Mouse (Mus musculus) thymus, adult 2 months (tissue): ENCODE data around the gene Chd6. TPM values are rescaled to one million over a fixed set of nuclear protein-coding genes. Genes with fewer than 3 reads are reported as not detected.

Source experiments
- DNase-seq: peaks from one replicate; pipeline ENCODE4 v3.0.0; 2021
- H3K27ac ChIP-seq: fragments of 200-500 bp; 2 replicates; pipeline ENCODE4 v1.5.1; 2012; ENCODE audit warnings: low read length, control low read depth; ENCODE audit not compliant: control insufficient read depth, insufficient read depth
- H3K27me3 ChIP-seq: fragments of 200-500 bp; 2 replicates; pipeline ENCODE4 v1.6.1; 2012; ENCODE audit warnings: mild to moderate bottlenecking, low read length, moderate library complexity, mixed read lengths; ENCODE audit not compliant: control insufficient read depth, insufficient read depth
- H3K36me3 ChIP-seq: fragments of 200-500 bp; 2 replicates; pipeline ENCODE4 v1.6.1; 2012; ENCODE audit warnings: mild to moderate bottlenecking, low read length, moderate library complexity; ENCODE audit not compliant: control insufficient read depth, insufficient read depth
- H3K4me1 ChIP-seq: fragments of 200-500 bp; replicated peaks from 2 replicates; pipeline ENCODE4 v1.6.1; 2012; ENCODE audit warnings: low read length; ENCODE audit not compliant: control insufficient read depth, insufficient read depth
- H3K4me3 ChIP-seq: fragments of 200-500 bp; 2 replicates; pipeline ENCODE4 v1.5.1; 2012; ENCODE audit warnings: mild to moderate bottlenecking, low read length, control low read depth, moderate library complexity; ENCODE audit not compliant: control insufficient read depth, insufficient read depth
- CTCF ChIP-seq: fragments of 200-500 bp; IDR thresholded peaks from 2 replicates; pipeline ENCODE4 v1.5.1; 2012; ENCODE audit warnings: mild to moderate bottlenecking, control low read depth, low read length, moderate library complexity, borderline replicate concordance; ENCODE audit not compliant: control insufficient read depth, poor library complexity, insufficient read depth; ENCODE audit errors: extremely low read depth
- POLR2A ChIP-seq: fragments of 200-500 bp; IDR thresholded peaks from 2 replicates; pipeline ENCODE4 v1.6.1; 2012; ENCODE audit warnings: mild to moderate bottlenecking, low read length, control low read depth, moderate library complexity; ENCODE audit not compliant: control insufficient read depth, poor library complexity, insufficient read depth; ENCODE audit errors: extremely low read depth
- WGBS: fragments of 180-500 bp; shearing (Covaris S2); methylation state at CpG from one replicate; pipeline ENCODE4 v1.1.7; 2018; 5-methylcytosine and 5-hydroxymethylcytosine counted together
- polyA plus RNA-seq: library from polyadenylated mRNA; depleted of rRNA; stranded (reverse); fragments of >200 nt; gene quantifications from 2 replicates; pipeline ENCODE4 v1.2.3, GENCODE M21; 2012

The Chd6 gene
- polyA plus RNA-seq, 1 experiment, result 28.5 TPM

GRCm38 (mm10) chr2:161049426-161049825 is 59.4 kb downstream of the Chd6 start:
- Histone ChIP-seq H3K4me1 (no peaks in the 10 kb centered on the region), H3K27me3 (no peaks in the 10 kb centered on the region), H3K36me3 (peaks cover 12% of the 10 kb centered on the region), H3K4me3 (no peak overlapping the region), H3K27ac (no peak overlapping the region)
- no peak for TF ChIP-seq CTCF
- no peak for TF ChIP-seq POLR2A
- no peak for DNase-seq
- 92% methylated on average over 6 of the region's 6 CpGs for WGBS

- DNase-seq, result no peak
- peaks cover 16% of the 10 kb centered on the region for H3K36me3 ChIP-seq
- H3K4me3 ChIP-seq, result no peak overlapping the region
- WGBS, result 94% methylated on average over 8 of the region's 8 CpGs
- H3K27me3 ChIP-seq, result no peaks in the 10 kb centered on the region
- H3K4me1 ChIP-seq, result no peaks in the 10 kb centered on the region
- TF ChIP-seq CTCF (no peak), POLR2A (no peak)
- H3K27ac ChIP-seq, result no peak overlapping the region
These were observed 64.2 kb downstream of the Chd6 start for GRCm38 (mm10) chr2:161044492-161045201.

DNA sequence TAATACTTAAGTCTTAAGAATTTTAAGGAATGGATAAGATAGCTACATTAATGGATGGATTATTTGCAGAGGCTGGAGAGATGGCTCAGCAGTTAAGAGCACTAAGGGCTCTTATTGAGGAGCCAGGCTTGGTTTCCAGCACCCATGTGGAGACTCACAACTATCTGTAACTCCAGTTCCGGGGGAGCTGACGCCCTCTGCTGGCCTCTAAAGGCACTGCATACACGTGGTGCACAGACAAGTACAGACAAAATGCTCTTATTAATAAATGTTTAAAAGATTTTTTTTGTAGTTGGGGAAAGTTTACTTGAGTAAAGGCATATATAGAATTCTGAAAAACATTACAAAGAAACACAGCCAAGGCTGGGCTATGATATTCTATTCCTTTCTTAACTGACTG is 66.0 kb downstream of the Chd6 start:
- no peak for DNase-seq
- Histone ChIP-seq H3K27me3 (no peaks in the 10 kb centered on the region), H3K4me3 (no peak overlapping the region), H3K36me3 (peaks cover 26% of the 10 kb centered on the region), H3K27ac (no peak overlapping the region), H3K4me1 (no peaks in the 10 kb centered on the region)
- 92% methylated on average over 3 of the region's 3 CpGs for WGBS
- TF ChIP-seq CTCF (no peak), POLR2A (no peak)

DNA sequence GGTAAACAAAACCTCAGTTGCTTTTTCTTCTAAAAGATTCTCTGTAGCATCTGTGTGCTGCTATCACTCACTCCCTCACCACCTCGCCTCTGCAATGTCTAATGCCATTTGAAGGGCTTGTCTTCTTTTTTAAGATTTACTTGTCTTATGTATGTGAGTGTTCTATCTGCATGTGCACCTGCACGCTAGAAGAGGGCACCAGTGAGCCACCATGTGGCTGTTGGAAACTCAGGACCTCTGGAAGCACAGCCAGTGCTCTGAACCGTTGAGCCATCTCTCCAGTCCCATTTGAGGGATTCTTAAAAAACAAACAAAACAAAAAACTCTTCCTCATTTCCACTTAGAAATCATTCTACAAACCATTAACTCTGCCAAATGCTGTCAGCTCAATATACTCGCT is 68.1 kb downstream of the Chd6 start:
- peaks cover 33% of the 10 kb centered on the region for H3K36me3 ChIP-seq
- no peak overlapping the region for H3K4me3 ChIP-seq
- DNase-seq, result no peak
- no peaks in the 10 kb centered on the region for H3K4me1 ChIP-seq
- H3K27me3 ChIP-seq, result no peaks in the 10 kb centered on the region
- no peak for TF ChIP-seq POLR2A
- TF ChIP-seq CTCF, result no peak
- 92% methylated on average over 4 of the region's 4 CpGs for WGBS
- H3K27ac ChIP-seq, result no peak overlapping the region

DNA sequence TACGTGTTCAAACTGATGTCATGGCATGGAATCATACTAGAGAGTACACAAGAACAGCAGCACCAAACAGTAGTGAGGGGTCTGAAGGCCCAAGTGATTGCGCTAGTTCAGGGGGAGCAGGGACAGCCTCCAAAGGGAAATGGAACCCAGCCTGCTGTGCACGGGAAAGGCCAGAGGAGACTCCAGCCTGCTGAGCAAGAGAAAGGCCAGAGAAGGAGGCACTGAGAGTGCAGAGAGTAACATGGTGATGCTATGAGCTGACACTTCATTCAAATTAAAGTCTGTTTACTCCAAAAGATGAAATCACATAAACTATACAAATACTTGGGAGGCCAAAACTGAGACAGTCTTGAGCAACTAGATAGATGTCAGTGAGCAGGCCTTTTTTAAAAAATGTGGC is 71.1 kb downstream of the Chd6 start:
- H3K36me3 ChIP-seq, result peaks cover 33% of the 10 kb centered on the region
- no peaks in the 10 kb centered on the region for H3K4me1 ChIP-seq
- no peak overlapping the region for H3K27ac ChIP-seq
- TF ChIP-seq CTCF (no peak), POLR2A (no peak)
- WGBS, result 97% methylated on average over 3 of the region's 3 CpGs
- H3K27me3 ChIP-seq, result no peaks in the 10 kb centered on the region
- H3K4me3 ChIP-seq, result no peak overlapping the region
- DNase-seq, result no peak

GRCm38 (mm10) chr2:161033141-161033540 is 75.7 kb downstream of the Chd6 start:
- Histone ChIP-seq H3K4me1 (no peaks in the 10 kb centered on the region), H3K4me3 (no peak overlapping the region), H3K27ac (no peak overlapping the region), H3K36me3 (peaks cover 34% of the 10 kb centered on the region), H3K27me3 (no peaks in the 10 kb centered on the region)
- no peak for DNase-seq
- TF ChIP-seq CTCF (no peak), POLR2A (no peak)

DNA sequence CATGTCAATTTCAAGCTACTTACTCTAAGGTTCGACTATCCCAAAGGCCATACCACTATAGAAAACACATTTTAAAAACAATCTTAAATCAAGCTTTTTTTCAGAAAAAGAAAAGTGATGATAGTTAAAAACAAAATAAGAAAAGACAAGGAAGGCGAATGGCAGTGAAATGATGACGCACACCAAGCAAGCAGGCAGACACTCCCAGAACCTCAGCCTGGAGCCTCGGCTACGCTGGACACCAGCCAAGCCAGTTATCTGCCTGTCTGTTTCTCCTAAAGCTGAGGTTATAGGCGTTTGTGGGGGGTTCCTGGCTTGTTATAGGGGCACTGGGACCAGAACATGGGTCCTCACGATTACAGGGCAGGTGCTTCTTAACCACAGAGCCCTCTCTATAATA is 76.5 kb downstream of the Chd6 start:
- WGBS, result 86% methylated on average over 7 of the region's 7 CpGs
- Histone ChIP-seq H3K27me3 (no peaks in the 10 kb centered on the region), H3K27ac (no peak overlapping the region), H3K36me3 (peaks cover 39% of the 10 kb centered on the region), H3K4me3 (no peak overlapping the region), H3K4me1 (no peaks in the 10 kb centered on the region)
- TF ChIP-seq POLR2A (no peak), CTCF (no peak)
- no peak for DNase-seq
